Mouse (Mus musculus) 416B (cell line): Measurements from ENCODE around the gene Stk26.

ENCODE experiments used
- DNase-seq: peaks from one replicate; pipeline ENCODE4 v3.0.0; 2011; ENCODE audit warnings: low read depth

Gene Stk26

DNA sequence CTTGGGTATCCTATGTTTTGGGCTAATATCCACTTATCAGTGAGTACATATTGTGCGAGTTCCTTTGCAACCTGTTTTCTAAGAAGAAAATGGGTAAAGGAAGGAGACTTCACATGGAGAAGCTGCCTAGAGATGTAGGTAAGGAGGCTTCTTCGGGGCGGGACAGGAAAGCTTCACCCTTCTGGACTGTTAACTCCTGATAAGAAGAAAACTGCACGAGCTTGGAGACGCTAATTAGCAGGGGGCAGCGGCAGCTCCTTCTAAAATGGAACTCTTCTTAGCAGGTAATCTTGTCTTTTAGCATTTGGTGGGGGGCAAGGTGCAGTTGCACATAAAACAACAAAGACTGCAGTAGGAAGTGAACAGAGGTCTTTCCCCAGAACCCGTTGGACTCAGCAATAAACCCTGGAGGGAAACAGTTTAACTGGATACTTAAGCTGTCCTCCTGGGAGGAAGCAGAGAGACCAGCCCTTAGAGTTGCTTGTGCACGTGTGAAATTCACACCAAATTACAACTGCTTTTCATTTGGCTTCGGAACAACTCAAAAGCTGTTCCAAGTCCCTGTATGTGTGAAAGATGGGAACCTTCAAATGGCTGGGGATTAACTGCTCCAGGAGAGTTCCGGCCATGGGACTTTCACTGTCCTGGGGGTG, 86.2 kb downstream of the Stk26 start:
- no peak for DNase-seq

DNA sequence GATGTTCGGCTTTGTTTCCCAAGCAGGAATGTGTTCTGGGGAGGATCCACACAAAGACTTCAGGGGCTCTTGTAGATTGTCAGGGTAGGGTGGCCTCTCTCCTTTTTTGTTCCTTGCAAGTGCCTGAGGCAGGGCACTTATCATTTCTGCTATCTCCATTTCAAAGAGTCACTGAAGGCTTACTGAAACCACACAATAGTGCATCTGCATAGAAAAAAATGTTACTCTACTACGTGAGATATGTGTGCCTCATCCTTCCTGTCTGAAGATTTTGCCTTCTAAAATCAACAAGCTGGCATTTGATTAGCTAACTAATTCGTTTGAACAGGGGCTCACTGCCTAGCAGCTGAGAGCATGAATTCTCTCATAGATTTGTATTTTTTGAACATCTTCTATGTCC, 89.5 kb downstream of the Stk26 start:
- peak; percentile 12 for DNase-seq

DNA sequence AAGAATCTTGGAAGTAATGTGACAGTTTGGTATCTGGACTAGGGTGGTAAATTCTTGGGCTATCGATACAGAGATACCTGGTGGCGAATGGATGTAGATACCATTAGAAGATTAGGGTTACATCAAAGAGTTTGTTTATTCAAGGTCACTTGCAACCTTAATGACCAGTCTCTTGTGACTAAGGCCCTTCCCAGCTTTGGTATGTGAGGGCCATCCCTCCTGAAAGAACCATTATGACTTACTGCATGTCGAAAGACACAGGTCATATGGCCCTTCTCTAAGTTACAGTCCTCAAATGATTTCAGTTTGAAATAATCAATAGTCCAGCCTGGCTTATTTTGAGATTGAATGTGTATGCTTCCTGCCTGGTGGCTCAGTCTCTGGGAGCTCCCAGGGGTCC, 96.3 kb downstream of the Stk26 start:
- DNase-seq: no peak

DNA sequence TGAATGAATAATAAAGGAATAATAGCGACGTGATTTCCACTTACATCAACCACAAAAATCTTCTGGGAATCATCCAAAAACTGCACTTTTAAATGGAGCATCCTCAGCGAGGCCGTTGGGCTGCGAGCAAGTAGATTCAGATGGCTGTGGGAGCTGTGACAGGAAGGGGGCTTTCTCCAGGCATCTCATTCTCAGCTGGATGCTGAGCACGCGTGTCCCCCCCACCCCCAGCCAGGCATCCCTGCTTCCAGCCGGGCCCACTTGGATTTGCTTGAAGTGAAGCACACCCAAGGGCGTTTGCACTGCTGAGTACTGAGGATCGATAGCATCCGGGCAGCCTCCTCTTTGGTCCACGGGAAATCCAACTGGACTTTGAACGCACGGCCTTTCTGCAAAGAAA, 101.8 kb downstream of the Stk26 start, which contains the start of gene Frmd7:
TSS of gene Frmd7 (minus strand) at position 101 of the 400 bp plus-strand sequence.
- no peak for DNase-seq
